Mouse (Mus musculus) kidney, postnatal 4 days (tissue): Measurements from ENCODE around the gene Xkr8.
"Not testable (repeated sequence)": the region's sequence is repeated elsewhere in the genome, so short reads cannot be mapped to it uniquely, and the experiment has no call there.

ENCODE experiments used
- DNase-seq, 2 experiments: peaks; one replicate each; pipeline ENCODE4 v3.0.0; 2021; ENCODE audit warnings: mixed read lengths in 2 of 2

The Xkr8 gene

DNA sequence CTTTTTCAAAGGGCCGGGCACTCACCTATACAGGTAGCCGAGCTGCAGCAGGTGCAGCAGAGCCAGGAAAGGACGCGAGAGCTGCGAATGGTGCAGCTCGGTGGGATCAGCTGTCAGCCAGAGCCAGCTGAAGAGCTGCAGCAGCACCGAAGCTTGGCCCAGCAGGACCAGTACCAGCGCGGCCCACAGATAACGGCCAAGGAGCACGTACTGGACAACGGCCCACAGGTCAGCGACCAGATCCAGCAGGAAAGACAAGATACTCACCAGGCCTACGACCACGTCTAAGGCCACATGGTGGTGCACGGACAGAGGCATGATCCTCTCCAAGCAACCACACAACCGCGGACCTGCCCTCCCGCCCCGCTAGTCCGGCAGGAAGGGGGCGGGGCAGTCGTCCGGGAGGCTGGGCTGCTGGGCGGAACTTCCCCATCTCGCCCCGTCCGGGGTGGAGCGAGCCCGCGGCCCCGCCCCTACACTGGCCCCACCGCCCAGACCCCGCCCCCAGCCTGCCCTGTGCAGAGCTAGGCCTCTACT, at the start of gene Xkr8:
Gene Xkr8 (minus strand): TSS at position 399 of the 537 bp plus-strand sequence.
- peak; percentile 98 for DNase-seq

DNA sequence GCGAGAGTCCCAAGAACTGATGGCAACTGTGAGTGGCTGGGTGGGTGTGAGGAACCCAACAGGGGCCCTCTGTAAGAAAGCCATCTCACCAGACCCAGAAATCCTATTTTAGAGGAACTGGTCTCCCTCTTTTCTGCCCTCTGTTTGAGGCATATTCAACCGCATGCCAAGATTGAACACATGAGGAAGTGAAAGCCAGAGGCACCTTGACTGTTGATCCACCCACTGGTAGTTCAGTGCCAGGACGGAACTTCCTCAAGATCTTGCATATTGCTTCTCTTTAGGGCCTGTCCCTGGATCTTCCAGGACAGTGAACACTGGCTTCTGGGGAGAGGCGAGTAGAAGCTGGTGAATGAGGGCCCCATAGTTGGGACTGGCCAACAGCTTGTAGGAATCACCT, 47.9 kb upstream of the Xkr8 start:
- DNase-seq = no peak

DNA sequence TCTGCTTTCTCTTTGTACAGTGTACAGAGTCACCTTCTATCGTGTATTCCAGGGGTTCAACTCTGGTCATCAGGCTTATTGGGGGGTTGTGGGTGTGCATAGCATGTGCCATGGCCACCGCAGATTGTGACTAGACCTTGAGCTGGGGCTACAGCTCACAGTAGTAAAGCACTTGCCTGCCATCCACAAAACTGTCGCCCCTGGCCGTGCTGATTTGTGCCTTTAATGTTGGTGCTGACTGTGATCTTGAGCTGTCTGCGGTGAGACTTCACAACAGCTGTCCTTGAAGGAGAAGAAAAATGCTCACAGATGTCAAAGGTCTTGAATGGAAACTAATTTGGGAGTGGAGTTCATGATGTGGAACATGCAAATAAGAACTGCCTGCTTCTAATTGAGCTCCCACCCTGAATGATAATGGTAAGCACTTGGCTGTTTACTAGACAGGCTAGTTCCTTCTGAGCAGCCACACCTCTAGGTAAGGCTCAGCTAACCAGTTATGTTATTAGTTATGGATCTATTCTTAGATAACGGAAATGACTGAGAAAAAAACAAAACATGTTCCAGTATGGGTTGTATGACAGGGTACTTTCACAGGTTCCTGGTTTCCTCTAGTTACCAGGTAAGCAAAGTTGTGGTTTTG, 46.3 kb upstream of the Xkr8 start:
- no peak for DNase-seq

DNA sequence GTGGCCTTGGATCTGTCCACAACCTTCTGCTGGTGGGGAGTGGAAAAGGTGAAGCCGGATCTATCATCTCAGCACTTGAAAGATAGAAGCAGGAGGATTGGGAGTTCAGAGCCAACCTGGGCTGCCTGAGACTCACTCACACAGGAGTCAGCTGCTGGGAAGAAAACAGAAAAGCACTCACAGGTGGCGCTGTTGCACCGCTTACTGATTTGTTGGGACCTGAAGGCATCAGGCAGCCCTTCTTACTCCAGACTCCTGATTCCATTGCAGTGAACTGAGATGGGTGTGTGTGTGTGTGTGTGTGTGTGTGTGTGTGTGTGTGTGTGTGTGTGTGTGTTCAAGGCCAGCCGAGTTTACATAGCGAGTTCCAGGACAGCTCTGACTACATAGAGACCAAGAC, 44.4 kb upstream of the Xkr8 start:
- peak; percentile 85 to 86 for DNase-seq

DNA sequence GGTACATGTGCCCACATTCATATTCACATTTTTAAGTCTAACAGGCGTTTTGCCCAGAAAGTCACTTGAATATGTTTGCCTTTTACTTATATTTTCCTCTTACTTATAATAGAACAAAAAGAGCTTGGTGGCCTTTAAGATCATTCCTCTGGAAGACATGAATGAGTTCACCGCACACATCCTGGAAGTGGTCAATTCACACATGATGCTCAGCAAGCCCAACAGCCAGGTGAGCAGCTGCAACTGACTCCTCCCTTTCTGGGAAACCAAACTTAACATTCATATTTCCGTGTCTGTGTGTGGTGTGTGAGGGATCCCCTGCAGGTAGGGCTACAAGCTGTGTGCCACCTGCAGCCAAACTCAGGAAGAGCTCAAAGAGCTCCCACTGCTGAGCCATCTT, 42.6 kb upstream of the Xkr8 start:
- no peak for DNase-seq

DNA sequence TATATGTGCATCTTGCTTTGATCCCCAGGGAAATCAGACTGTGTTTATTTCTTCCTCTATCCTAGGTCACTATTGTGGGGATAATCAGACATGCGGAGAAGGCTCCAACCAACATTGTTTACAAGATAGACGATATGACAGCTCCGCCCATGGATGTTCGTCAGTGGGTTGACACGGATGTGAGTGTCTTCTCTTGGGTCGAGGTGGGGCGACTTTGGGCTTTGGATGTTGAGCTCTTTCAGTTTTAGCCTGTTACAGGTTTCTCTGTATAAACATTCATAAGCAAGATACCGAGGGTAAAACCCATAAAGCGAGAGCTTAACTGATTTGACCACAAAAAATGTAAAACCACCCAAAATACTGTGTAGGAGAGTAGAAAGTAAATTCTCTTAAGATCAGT, 39.4 kb upstream of the Xkr8 start:
- no peak for DNase-seq

DNA sequence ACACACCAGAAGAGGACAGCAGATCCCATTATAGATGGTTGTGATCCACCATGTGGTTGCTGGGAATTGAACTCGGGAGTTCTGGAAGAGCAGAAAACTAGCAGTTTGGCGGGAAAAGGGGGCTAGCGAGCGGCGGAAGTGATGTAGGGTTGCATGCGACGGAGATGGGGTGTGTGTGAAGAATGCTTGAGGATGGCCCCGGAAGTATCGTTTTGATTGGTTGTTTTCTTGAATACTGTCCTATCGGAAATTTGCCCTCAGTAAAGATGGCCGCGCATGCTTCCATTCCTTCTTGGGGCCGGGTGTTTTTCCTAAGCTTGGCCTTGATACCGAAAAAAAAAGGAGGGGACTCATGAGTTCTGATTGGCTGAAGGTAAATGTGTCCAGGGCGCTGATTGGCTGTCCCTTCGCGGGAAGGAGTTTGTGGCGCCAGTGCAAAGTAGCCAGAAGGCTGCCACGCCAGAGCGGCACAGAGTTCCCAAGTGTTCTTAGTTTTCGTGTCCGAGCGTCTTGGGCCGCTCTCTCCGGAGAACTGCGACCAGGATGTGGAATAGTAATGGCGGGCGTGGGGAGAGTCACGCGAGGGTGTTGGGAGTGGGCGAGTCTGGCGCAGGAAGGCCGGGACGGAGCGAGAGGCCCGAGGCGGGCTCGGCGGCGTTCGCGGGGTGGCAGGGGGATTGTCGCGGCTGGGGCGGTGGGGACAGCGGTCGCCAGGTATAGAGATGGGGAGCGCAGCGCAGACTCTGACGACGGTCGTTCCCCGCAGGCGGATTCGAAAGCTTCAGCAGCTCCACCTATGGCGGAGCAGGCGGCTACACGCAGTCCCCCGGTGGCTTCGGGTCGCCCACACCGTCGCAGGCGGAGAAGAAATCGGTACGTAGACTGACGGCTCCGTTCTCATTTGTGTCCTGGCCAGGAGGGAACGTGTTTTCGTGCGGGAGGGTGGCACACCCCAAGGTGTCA, 35.8 kb upstream of the Xkr8 start, which contains the start of gene Rpa2:
Gene Rpa2 (plus strand): TSS at position 419 of the 963 bp plus-strand sequence.
- DNase-seq = peak; percentile 99

DNA sequence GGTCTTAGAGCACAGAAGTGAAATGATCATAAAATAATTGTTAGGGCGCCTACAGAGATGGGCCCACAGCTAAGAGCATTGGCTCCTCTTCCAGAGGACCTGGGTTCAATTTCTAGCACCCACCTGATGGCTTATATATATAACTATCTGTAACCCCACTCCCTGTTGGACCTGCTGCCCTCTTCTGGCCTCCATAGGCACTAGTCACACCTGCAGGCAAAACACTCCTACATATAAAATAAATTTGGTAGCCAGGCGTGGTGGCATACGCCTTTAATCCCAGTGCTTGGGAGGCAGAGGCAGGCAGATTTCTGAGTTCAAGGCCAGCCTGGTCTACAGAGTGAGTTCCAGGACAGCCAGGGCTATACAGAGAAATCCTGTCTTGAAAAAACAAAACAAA, 30.8 kb upstream of the Xkr8 start:
- DNase-seq = not testable (repeated sequence)

DNA sequence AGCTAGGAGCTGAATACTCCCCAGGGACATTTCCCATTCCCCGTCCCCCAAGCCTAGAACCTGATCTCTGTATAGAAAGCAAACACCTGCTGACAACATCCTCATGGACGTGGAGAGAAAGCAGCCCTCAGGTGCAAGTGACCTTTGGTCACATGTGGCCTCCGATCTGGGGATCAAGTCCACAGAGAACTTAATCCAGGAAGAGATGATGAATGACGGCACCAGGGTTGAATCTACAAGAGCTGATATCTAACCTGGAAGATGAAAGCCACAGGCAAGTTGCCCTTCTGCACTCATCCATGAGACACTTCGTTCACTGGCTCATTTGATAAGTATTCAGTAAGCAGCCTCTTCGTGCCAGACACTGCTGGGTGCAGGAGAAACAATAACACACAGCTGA, 30.3 kb upstream of the Xkr8 start:
- DNase-seq = no peak

DNA sequence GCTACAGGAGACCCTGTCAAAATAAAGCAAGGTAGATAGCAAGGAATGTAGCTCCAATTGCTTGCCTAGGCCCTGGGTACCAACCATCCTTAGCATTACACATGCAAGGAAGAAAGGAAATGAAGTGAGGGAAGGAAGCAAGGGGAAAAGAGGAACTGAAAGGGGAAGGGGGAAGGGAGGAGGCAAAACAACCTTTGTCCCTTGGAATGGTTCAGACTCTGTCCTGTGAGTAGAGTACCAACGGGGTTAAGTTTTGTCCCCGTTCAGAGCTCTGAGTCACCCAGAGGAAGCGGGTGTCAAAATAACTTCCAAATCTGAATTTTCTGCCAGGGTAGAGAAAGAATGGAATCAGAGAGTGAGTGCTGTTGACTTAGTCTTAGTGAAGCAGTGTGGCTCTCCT, 27.9 kb upstream of the Xkr8 start:
- no peak for DNase-seq

DNA sequence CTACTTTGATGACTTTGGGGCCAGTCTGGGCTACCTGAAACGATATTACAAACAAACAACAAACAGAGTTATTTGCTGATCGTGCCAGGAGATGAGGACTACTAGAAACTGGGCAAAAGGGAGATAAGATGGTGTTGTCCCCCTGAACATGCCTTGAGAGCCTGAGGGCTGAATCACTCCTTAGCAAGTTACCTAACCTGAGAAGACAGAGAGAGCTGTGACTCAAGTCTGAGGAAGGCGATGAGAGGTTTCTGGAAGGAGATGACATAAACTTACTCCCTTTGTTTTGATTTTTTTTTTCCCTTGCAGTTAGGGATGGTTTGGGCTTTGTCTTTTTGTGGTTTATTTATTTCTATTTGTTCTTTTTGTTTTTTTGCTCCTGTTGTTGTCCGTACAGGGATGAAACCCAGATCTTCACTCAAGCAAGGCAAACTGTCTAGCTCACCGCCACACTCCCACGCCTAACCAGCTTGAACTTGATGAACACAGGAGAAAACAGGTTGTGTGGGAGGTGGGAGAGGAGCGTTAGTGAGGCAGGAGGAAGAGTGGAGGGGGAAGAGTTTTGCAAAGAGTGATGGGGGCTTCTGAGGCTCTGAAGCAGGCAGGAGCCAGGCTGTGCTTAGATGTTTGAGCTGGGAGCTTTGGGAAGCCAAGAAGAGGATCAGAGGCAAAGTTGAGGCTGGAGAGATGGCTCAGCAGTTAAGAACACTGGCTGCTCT, 25.4 kb upstream of the Xkr8 start:
- DNase-seq = peak in 1 of 2 experiments; percentile 18

DNA sequence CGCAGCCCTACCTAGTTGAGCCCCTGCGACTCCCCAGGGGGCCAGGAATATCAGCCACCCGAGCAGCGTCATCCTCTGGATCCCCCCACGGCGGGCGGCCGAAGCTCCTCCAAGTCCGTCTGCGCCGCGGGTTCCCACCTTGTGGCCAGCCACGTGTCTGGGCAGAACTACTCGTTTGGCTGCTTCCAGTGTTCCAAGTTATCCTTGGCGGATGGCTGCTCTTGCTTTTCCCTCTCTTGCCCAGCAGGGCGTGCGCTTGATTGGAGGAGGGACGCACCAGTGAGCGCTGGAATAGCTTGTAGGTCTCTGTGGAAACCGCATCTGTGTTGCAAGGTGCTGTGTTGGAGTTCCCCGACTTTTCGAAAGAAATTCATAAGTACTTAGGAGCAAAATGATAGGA, 24.6 kb upstream of the Xkr8 start, which contains the start of gene Smpdl3b:
Gene Smpdl3b (minus strand): TSS at position 279 of the 400 bp plus-strand sequence.
- peak; percentile 81 to 86 for DNase-seq

DNA sequence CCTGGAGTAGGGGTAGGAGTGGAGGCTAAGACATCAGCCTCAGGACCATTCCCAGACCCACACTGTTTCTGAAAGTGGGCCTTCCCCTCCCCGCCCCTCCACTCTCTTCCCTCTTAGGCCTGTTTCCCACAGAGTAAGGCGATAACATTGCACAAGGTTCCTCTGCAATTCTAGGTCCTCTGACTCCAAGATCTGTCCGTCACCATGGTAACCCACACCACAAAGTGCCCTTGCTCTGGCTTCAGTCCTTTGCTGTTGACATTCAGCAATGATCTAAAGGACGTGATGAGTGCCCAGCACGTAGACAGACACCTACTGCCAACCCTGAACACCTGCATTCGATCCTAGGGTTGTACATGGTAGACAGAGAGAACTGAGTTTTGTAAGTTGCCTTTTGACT, 20.6 kb upstream of the Xkr8 start:
- DNase-seq = no peak

DNA sequence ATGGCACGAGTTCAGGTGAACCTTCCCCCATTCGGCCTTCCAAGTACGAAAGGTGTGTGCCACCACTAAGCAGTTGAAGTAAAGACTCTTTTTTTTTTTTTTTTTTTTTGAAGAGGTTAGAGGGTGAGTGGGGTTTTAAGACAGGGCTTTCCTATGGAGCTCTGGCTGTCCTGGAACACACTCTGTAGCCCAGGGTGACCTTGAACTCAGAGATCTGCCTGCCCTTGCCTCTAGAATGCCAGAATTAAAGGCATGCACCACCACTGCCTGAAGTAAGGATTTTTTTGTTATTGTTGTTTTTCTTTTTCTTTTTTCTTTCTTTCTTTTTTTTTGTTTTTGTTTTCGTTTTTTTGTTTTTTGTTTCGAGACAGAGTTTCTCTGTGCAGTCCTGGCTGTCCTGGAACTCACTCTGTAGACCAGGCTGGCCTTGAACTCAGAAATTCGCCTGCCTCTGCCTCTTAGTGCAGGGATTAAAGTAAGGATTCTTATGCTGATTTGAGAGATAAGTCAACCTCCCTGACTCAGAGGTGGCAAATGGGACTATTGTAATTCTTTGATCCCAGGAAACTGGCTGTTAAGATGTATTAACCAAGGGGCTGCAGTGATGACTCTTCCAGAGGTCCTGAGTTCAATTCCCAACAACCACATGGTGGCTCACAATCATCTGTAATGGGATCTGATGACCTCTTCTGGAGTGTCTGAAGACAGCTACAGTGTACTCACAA, 17.1 kb upstream of the Xkr8 start:
- no peak for DNase-seq

DNA sequence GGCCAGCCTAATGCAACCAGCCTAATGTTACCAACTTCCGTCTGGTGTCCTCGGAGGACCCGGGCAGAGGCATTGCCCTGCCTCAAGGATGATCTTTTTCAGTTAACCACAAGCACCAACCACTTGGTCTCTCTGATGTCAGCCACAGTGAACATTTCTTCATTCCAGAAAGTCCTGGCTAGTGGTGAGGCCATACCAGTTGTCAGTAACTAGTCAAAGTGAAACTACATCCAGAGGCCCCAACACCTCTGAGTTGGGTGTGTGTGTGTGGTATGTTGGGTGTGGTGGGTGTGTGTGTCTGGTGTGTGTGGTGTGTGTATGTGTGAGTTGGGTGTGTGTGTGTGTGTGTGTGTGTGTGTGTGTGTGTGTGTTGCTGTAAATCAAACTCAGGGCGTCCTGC, 16.4 kb upstream of the Xkr8 start:
- no peak for DNase-seq

DNA sequence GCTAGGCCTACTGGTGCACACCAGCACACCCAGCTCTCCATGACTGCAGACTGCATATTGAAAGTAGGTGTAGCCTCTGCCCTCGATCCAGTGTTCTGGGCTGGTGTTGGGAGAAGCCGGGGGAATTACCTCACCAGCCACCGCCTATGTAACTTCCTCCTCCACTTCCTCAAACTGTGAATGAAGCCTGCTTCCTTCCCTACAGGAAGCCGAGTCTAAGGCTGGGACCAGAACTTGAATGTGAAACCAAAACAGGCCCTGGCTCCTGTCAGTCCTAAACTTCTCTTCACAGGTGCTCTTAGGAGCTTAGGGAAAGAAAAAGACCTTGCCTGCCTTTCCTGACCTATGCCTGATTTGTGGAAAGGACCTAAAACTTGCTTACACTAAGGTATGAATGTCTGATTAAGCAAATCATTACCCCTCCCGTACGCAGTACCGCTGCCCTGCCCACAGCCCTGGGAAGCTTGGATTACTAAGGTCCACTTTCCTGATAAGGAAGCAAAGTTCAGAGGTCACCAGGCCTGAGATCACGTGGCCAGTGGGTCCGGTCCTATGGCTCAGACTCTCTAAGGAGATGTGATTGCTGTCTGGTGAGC, 15.4 kb upstream of the Xkr8 start:
- DNase-seq = peak; percentile 12 to 47

DNA sequence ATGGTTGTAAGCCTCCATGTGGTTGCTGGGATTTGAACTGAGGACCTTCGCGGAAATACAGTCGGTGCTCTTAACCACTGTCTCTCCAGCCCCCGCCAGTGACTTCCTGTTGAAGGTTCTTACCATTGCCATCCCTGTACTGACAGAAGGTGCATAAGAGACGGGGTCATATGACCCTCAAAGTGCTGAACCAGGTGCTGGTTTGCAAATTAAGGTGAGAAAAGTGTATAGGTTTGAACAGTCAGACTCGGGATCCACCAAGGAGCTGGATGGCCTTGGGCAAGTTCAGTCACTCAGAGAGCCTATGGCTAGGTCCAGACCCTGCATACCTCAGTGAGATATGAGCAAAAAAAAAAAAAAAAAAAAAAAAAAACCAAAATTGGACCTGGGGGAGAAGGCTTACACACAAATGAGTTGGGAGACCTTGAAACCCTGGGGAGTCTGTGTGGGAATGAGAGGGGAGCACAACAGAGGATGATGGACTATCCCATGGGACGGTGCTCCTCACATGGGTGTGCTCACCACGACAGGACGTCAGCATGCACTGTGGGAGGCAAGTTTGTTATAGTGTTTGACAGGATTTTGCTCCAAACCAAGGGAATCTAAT, 14.7 kb upstream of the Xkr8 start:
- DNase-seq = no peak

DNA sequence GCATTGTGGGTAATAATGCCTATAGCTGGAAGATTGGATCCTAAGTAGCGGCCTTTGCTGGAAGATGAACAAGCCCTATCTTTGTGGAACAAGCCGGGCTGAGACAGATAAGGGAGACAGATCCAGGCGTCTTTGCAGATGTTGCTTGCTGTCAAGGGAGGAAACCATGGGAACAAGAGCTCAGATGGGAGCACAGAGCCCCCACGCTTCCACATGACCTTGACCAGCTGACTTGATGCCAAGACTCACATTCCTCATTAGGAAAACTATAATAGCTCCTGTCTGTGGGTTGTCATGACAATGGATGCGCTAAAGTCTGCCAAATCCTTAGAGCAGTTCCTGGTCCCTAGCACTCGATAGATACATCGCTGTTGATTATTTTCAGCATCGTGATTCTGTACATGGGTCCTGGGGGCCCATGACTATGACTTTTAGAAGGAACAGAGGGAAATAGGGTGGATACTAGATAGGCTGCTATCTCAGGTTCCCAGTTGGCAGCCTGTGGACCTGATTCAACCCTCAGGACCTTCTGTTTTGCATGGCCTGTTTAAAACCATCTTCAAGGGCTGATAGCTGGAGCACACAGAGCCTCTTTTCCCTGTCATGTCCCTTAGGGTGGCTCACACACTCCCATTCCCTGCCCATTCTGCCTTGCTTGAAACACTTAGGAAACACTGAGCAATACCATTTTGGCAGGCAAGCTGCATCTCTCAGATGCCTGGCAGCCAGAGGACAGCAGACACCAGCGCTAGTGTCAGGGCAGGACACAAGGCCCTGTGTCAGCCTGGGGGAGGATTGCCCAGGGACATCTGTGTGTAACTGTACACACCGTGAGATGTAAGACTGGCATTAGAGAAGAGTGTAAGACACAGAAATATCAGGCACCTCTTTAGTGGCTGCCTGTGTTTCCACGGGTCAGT, 11.9 kb upstream of the Xkr8 start:
- DNase-seq = peak in 1 of 2 experiments; percentile 25

DNA sequence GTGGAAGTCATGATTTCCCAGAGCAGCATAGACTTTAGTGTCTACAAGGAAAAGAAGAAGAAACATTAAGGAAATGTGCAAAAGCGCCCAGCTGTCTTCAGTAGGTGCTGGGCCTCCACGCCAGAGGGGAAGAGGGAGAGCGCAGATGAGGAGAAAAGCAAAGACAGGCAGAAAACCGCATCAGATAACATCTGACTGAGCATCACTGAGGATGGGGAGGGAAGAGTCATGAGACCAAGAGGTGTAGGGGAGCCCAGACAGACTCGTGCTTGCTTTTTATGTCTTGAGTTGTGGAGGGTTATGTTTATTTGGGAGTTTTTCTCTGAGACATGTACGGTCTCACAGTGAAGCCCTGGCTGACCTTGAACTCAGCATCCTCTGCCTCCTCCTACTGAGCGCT, 9.1 kb upstream of the Xkr8 start:
- DNase-seq = no peak

DNA sequence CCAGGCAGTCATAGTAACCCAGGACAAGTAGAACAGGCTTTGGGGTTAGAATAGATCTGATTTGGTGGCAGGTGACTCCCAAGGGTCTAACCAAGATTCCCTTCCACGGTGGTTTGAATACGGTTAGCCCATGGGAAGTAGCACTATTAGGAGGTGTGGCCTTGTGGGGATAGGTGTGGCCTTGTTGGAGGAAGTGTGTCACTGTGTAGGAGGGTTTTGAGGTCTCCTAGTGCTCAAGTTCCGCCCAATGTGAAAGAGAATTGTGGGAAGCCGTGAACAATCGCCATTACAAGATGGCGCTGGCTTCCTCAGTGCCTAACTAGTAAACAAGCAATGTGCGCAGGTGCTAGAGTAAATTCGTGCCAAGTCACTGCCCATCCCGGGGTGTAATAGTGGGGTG, 4.8 kb upstream of the Xkr8 start:
- not testable (repeated sequence) for DNase-seq
